Mouse (Mus musculus): Measurements from ENCODE around the gene Cpeb3. TPM values are rescaled to one million over a fixed set of nuclear protein-coding genes. Genes with fewer than 3 reads are reported as not detected.
A peak's percentile ranks its signal among the peaks of the same experiment; 100 is the strongest.

Cpeb3 gene
- polyA plus RNA-seq, 1 experiment from 2014 or later, result 0.98 TPM

DNA sequence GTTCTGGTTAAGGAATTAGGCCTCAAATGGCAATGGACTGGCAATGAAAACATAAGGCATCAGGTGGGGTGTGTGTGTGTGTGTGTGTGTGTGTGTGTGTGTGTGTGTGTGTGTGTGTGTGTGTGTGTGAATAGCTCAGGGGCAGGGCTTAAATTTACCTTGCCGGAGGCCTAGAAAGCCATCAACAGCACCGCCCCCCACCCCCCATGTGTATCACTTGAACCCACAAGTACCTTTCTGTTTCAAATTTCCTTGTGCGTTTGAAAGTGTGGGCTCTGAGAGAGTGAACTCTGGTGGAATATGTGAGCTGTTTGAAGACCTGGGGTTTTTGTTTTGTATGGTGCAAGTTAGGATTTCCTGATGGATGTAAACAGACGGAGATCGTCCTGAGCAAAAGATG lies 189.5 kb downstream of the Cpeb3 start:
- H3K27ac ChIP-seq (ENCODE audit: low read length), result no peak overlapping the region
- H3K4me1 ChIP-seq (replicated peaks; ENCODE audit: control insufficient read depth, insufficient read depth, low read length), result peaks cover 3% of the 10 kb centered on the region; the same call in 1 of the 2 replicates
- peak overlapping the region; percentile 54 for H3K4me3 ChIP-seq (ENCODE audit: low read length)
- H3K27me3 ChIP-seq (ENCODE audit: control insufficient read depth, insufficient read depth, low read depth, low read length), result no peaks in the 10 kb centered on the region
- no peaks in the 10 kb centered on the region for H3K36me3 ChIP-seq (ENCODE audit: control insufficient read depth, insufficient read depth, low read length)
- peak overlapping the region; percentile 67 for H3K4me2 ChIP-seq (ENCODE audit: low read depth, low read length)
- WGBS, result 35% methylated on average over 5 of the region's 5 CpGs
- peak overlapping the region; percentile 50 for H3K9ac ChIP-seq (ENCODE audit: low read length)
- peak; percentile 15; the same call in 1 of the 2 replicates for ATAC-seq (ENCODE audit: low read depth)
- H3K9me3 ChIP-seq (ENCODE audit: control insufficient read depth, low read length), result no peaks in the 10 kb centered on the region

DNA sequence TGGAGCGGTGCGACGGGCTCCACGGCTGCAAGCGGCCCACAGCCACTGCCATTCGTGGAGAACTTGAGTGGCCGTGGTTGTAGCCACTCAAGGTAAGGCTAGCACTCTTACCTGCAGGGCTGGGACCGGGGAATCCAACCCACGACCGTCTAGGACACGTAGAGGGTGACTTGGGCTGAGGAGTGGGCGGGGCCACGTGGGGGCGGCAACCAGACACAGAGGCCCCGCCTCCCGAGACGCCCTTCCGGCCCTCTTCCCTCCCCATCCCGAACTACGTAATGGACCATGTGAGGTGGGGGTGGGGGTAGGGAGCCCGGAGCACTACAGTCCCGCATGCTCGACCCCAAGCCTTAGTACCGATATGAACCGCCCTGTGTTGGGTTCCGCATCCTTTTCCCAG lies 190.0 kb downstream of the Cpeb3 start:
- no peaks in the 10 kb centered on the region for H3K27me3 ChIP-seq (ENCODE audit: control insufficient read depth, insufficient read depth, low read depth, low read length)
- no peak overlapping the region for H3K27ac ChIP-seq (ENCODE audit: low read length)
- ATAC-seq (ENCODE audit: low read depth), result peak; percentile 97
- H3K4me2 ChIP-seq (ENCODE audit: low read depth, low read length), result peak overlapping the region; percentile 67
- H3K4me3 ChIP-seq (ENCODE audit: low read length), result peak overlapping the region; percentile 54
- WGBS, result 4% methylated on average over 25 of the region's 26 CpGs
- peaks cover 3% of the 10 kb centered on the region; the same call in 1 of the 2 replicates for H3K4me1 ChIP-seq (replicated peaks; ENCODE audit: control insufficient read depth, insufficient read depth, low read length)
- no peaks in the 10 kb centered on the region for H3K36me3 ChIP-seq (ENCODE audit: control insufficient read depth, insufficient read depth, low read length)
- peak overlapping the region; percentile 50 for H3K9ac ChIP-seq (ENCODE audit: low read length)
- H3K9me3 ChIP-seq (ENCODE audit: control insufficient read depth, low read length), result no peaks in the 10 kb centered on the region

GRCm38 (mm10) chr19:37016890-37017289 lies 191.5 kb downstream of the Cpeb3 start:
- ATAC-seq (ENCODE audit: low read depth), result no peak
- WGBS, result 91% methylated on average over 6 of the region's 6 CpGs

GRCm38 (mm10) chr19:37014173-37014939 lies 194.0 kb downstream of the Cpeb3 start:
- no peak for ATAC-seq (ENCODE audit: low read depth)
- H3K4me1 ChIP-seq (replicated peaks; ENCODE audit: control insufficient read depth, insufficient read depth, low read length), result peaks cover 3% of the 10 kb centered on the region; the same call in 1 of the 2 replicates
- no peak overlapping the region for H3K9ac ChIP-seq (ENCODE audit: low read length)
- no peak overlapping the region for H3K27ac ChIP-seq (ENCODE audit: low read length)
- no peak overlapping the region for H3K4me3 ChIP-seq (ENCODE audit: low read length)
- H3K36me3 ChIP-seq (ENCODE audit: control insufficient read depth, insufficient read depth, low read length), result peaks cover 20% of the 10 kb centered on the region
- H3K9me3 ChIP-seq (ENCODE audit: control insufficient read depth, low read length), result no peaks in the 10 kb centered on the region
- H3K27me3 ChIP-seq (ENCODE audit: control insufficient read depth, insufficient read depth, low read depth, low read length), result no peaks in the 10 kb centered on the region
- 84% methylated on average over 8 of the region's 8 CpGs for WGBS
- no peak overlapping the region for H3K4me2 ChIP-seq (ENCODE audit: low read depth, low read length)

More at GRCm38 (mm10) chr19:37016890-37017289, 191.5 kb downstream of the Cpeb3 start:
- Histone ChIP-seq H3K9ac (ENCODE audit: low read length) (no peak overlapping the region), H3K4me1 (replicated peaks; ENCODE audit: control insufficient read depth, insufficient read depth, low read length) (peaks cover 3% of the 10 kb centered on the region; the same call in 1 of the 2 replicates), H3K4me2 (ENCODE audit: low read depth, low read length) (no peak overlapping the region), H3K27me3 (ENCODE audit: control insufficient read depth, insufficient read depth, low read depth, low read length) (no peaks in the 10 kb centered on the region), H3K9me3 (ENCODE audit: control insufficient read depth, low read length) (no peaks in the 10 kb centered on the region), H3K27ac (ENCODE audit: low read length) (no peak overlapping the region), H3K36me3 (ENCODE audit: control insufficient read depth, insufficient read depth, low read length) (no peaks in the 10 kb centered on the region), H3K4me3 (ENCODE audit: low read length) (no peak overlapping the region)

DNA sequence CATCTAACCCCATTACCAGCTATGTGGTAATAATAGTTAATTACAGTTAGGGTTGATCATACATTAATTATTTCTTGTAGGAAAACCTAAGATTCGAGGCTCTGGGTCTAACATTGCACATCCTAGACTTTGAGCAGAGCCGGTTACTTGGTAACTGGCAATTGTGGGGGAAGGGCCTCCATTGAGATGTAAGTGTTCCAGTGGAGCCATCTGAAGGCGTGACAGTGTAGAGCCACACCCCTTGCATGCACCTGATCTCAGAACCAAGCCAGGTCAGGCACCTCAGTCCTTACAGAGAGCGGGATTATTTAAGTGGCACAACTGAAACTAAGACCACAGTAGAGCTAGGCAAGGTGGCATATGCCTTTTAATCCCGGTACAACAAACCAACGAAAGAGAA lies 194.9 kb downstream of the Cpeb3 start:
- Histone ChIP-seq H3K9me3 (ENCODE audit: control insufficient read depth, low read length) (no peaks in the 10 kb centered on the region), H3K36me3 (ENCODE audit: control insufficient read depth, insufficient read depth, low read length) (peaks cover 20% of the 10 kb centered on the region), H3K27ac (ENCODE audit: low read length) (no peak overlapping the region), H3K4me1 (replicated peaks; ENCODE audit: control insufficient read depth, insufficient read depth, low read length) (peaks cover 3% of the 10 kb centered on the region; the same call in 1 of the 2 replicates), H3K27me3 (ENCODE audit: control insufficient read depth, insufficient read depth, low read depth, low read length) (no peaks in the 10 kb centered on the region), H3K4me3 (ENCODE audit: low read length) (no peak overlapping the region), H3K9ac (ENCODE audit: low read length) (no peak overlapping the region), H3K4me2 (ENCODE audit: low read depth, low read length) (no peak overlapping the region)
- WGBS, result 92% methylated on average over 6 of the region's 6 CpGs
- ATAC-seq (ENCODE audit: low read depth), result no peak

GRCm38 (mm10) chr19:37009878-37010281 lies 198.5 kb downstream of the Cpeb3 start:
- Histone ChIP-seq H3K4me3 (ENCODE audit: low read length) (no peak overlapping the region), H3K27me3 (ENCODE audit: control insufficient read depth, insufficient read depth, low read depth, low read length) (no peaks in the 10 kb centered on the region), H3K4me2 (ENCODE audit: low read depth, low read length) (no peak overlapping the region), H3K9ac (ENCODE audit: low read length) (no peak overlapping the region), H3K27ac (ENCODE audit: low read length) (no peak overlapping the region), H3K4me1 (replicated peaks; ENCODE audit: control insufficient read depth, insufficient read depth, low read length) (no peaks in the 10 kb centered on the region), H3K9me3 (ENCODE audit: control insufficient read depth, low read length) (no peaks in the 10 kb centered on the region), H3K36me3 (ENCODE audit: control insufficient read depth, insufficient read depth, low read length) (peaks cover 25% of the 10 kb centered on the region)
- ATAC-seq (ENCODE audit: low read depth), result no peak
- WGBS, result 87% methylated on average over 3 of the region's 3 CpGs

DNA sequence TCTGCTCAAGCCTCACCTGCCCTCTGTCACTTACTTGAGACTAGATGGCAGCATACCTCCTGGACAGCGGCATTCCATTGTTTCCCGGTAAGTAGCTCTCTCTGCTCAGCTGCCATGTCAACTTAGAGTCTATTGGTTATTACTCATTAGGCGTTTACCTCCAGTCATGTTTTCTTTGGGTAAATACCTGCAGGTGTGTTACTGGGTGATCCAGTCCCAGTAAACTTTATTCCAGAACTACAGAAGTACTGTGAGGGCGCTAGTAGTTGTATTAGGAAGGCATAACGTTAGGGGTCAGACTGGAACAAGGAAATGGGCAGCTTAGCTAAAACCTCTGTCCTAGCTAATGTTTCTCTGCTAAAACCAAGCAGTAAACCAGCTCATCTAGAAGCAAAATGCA lies 203.8 kb downstream of the Cpeb3 start:
- Histone ChIP-seq H3K27me3 (ENCODE audit: control insufficient read depth, insufficient read depth, low read depth, low read length) (no peaks in the 10 kb centered on the region), H3K9me3 (ENCODE audit: control insufficient read depth, low read length) (no peaks in the 10 kb centered on the region), H3K27ac (ENCODE audit: low read length) (no peak overlapping the region), H3K4me1 (replicated peaks; ENCODE audit: control insufficient read depth, insufficient read depth, low read length) (no peaks in the 10 kb centered on the region), H3K4me3 (ENCODE audit: low read length) (no peak overlapping the region), H3K9ac (ENCODE audit: low read length) (no peak overlapping the region), H3K4me2 (ENCODE audit: low read depth, low read length) (no peak overlapping the region), H3K36me3 (ENCODE audit: control insufficient read depth, insufficient read depth, low read length) (peaks cover 23% of the 10 kb centered on the region)
- WGBS, result 80% methylated on average over 5 of the region's 5 CpGs
- no peak for ATAC-seq (ENCODE audit: low read depth)

Other genes with a start within 250 kb of the Cpeb3 start
- 74.9 and 75.6 TPM in 2 replicates for gene March5, start 1.1 kb downstream of the Cpeb3 start, polyA plus RNA-seq (2015; fragmentation: Nextera tagmentation; extraction: Ambion mirVana)
- 39.2 and 42.0 TPM in 2 replicates for gene Ide, start 129.3 kb upstream of the Cpeb3 start, polyA plus RNA-seq (2015; fragmentation: Nextera tagmentation; extraction: Ambion mirVana)
- gene Kif11, start 167.8 kb upstream of the Cpeb3 start, polyA plus RNA-seq (2015; fragmentation: Nextera tagmentation; extraction: Ambion mirVana), result 64.5 and 73.1 TPM in 2 replicates
- 38.3 and 40.2 TPM in 2 replicates for gene Hhex, start 226.2 kb upstream of the Cpeb3 start, polyA plus RNA-seq (2015; fragmentation: Nextera tagmentation; extraction: Ambion mirVana)